Mouse (Mus musculus) ES-Bruce4 (cell line): ENCODE measurements around the gene Myom1.

Experiments used
- CTCF ChIP-seq: IDR thresholded peaks from one replicate; pipeline ENCODE4 v1.8.1; 2011; ENCODE audit warnings: low read depth, low read length
- POLR2A ChIP-seq: IDR thresholded peaks from one replicate; pipeline ENCODE4 v1.8.1; 2011; ENCODE audit warnings: low read length; ENCODE audit not compliant: insufficient read depth

- TF ChIP-seq CTCF, result no peak
- no peak for TF ChIP-seq POLR2A
These were observed 743 bp upstream of the Myom1 start for GRCm38 (mm10) chr17:71001699-71002080.
